Mouse (Mus musculus): ENCODE results near the gene Ctnnbip1.

GRCm38 (mm10) chr4:149547523-149547922 lies 29.5 kb downstream of the Ctnnbip1 start:
- TF ChIP-seq EP300 (IDR thresholded peaks at IDR 0.05) (no peak), CTCF (IDR thresholded peaks at IDR 0.05) (no peak)
